Mouse (Mus musculus): ENCODE results near the gene Ttll2.
"Not testable (repeated sequence)": the region's sequence is repeated elsewhere in the genome, so short reads cannot be mapped to it uniquely, and the experiment has no call there.

GRCm38 (mm10) chr17:7386016-7386415, 33.5 kb upstream of the Ttll2 start:
- not testable (repeated sequence) for TF ChIP-seq CTCF (IDR thresholded peaks at IDR 0.05; ENCODE audit: low read depth, low read length); TAL1 (conservative IDR thresholded peaks at IDR 0.05; ENCODE audit: low read depth, low read length)

Measured in G1E (cell line).